Mouse (Mus musculus) cerebellum, adult 2 months (tissue): Measurements from ENCODE around the gene Gdpd5.

Source experiments
- CTCF ChIP-seq: fragments of 200-500 bp; IDR thresholded peaks from 2 replicates; pipeline ENCODE4 v1.5.1; 2011; ENCODE audit warnings: low read depth, mild to moderate bottlenecking, control low read depth, low read length, moderate library complexity, borderline replicate concordance; ENCODE audit not compliant: insufficient read depth
- POLR2A ChIP-seq: fragments of 200-500 bp; IDR thresholded peaks from 2 replicates; pipeline ENCODE4 v1.6.1; 2011; ENCODE audit warnings: low read length, control low read depth, borderline replicate concordance; ENCODE audit not compliant: insufficient read depth

DNA sequence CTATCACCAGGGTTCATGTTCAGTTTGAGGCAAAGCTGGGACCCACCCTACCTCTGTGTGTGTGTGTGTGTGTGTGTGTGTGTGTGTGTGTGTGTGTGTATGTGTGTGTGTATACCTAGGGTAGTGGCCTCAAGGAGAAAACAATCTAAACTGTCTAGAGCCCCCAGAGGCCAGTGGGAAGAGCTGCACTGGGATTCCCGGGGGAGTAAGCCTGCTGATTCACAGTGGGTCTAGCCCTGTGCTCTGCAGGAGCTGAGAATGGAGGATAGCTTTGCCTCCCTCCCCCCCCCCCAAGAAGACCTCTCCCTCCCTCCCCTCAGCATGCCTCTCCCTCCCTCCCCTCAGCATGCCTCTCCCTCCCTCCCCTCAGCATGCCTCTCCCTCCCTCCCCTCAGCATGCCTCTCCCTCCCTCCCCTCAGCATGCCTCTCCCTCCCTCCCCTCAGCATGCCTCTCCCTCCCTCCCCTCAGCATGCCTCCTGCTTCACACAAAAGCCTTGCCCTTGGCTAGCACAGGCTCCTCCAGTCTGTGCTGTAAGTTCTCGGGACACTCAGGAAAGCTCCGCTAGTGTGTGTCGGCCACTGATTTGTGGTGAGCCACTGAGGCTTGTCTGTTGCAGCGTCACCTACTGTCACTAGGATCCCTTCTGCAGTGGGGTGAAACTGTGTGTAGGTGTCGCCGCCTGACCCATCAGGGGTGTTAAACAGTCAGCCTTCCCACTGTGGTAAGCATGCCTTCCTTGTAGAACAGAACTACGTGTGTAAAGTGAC, 24.4 kb downstream of the Gdpd5 start:
- no peak for TF ChIP-seq POLR2A
- no peak for TF ChIP-seq CTCF
